Mouse (Mus musculus): Measurements from ENCODE around the gene Smad9.

Gene Smad9

DNA sequence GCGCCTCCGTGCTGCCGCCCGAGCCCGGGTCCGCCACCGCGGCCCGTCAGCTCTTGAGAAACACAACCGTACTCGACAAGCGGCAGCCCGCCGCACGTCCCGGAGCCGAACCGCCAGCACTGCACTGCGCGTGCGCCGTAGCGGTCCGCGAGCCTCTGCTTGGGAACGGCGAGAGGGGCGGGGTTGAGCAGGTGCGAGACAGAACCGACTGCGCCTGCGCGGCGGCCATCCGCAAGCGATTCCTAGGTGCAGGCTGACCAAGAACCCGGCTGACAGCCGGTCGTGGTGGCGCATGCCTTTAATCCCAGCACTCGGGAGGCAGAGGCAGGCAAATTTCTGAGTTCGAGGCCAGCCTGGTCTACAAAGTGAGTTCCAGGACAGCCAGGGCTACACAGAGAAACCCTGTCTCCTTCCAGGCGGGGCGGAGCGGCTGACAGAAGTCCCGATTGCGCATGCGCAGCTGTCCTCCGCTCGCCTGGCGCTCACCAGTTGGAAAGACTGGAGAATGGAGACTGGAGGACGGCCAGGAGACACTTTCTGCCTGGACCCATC lies 52.4 kb downstream of the Smad9 start, which contains the start of gene Rfxap:
Rfxap (minus strand) TSS at position 126 of the 552 bp plus-strand sequence.
- peak; percentile 92 to 95 for DNase-seq (ENCODE audit: low spot score in 2 of 2)

DNA sequence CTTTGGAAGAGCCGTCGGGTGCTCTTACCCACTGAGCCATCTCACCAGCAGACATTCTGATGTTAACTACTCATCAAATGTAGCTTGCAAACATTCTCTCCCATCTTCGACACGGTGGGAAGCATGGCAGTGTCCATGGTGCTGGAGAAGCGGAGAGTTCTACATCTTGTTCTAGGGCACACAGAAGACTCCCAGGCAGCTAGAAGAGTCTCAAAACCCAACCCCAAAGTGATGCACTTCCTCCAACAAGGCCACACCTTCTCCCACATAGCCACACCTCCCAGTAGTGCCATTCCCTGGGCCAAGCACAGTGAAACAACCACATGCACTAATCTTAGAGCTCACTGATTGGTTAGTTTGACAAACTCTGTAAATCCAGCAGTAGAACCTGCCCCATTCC lies 53.7 kb downstream of the Smad9 start:
- DNase-seq (ENCODE audit: low spot score in 2 of 2) = no peak

DNA sequence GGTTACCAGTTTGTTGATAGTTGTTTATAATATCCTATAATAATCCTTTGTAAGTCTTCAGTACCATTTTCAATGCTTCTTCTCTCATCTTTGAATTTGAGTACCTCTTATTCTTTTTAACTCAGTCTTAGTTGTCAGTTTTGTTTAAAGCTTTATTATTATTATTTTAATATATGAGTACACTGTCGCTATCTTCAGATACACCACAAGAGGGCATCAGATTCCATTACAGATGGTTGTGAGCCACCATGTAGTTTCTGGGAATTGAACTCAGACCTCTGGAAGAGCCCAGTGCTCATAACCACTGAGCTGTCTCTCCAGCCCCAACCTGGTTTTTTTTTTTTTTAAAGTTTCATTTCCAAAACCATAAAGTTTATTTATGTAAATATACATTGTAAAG lies 56.2 kb downstream of the Smad9 start:
- no peak for DNase-seq (ENCODE audit: low spot score in 2 of 2)

DNA sequence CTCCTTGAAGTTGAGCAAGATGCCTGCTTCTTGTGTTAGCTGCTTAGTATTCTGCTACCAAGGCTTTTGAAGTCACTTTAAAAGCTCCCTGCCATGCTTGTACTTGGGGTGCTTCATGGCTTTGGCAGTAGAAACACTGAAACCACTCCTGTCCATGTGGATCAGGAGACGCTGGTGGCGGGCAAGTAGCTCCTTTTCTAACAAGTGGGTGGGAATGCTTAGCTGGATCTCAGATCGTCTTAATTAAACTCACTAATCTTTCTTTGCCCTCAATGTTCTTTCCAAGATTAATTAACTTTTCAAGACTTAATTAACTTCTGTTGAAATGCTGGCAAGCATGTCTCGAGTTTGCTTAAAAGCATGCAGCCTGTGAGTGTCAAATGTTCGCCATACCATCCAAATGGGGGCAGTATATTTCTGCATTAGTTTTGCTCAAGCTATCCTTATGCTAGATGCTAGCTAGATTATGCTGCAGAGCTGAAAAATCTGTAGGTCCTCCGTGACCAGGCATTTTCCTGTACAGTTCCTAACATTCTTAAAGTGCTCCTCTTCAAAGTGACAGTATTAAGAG lies 58.1 kb downstream of the Smad9 start:
- DNase-seq (ENCODE audit: low spot score in 2 of 2) = no peak

DNA sequence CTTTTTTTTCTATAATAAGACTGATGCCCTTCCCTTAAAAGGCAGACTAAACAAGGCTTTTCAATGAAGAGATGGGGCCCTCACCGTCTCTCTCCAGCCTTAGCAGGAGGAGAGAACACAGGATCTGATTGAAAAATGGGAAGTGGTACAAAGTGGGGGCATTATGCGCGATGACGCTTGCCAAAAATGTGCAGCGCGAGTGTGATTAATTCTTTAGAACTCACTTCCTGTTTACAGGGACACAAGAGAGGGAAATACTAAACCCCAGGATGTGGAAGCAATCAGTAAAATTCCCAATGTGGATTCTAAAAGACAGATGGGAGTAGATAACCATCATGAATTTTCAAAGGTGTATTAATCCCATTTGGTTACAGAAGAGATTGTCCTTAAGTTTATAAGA lies 59.2 kb downstream of the Smad9 start:
- no peak for DNase-seq (ENCODE audit: low spot score in 2 of 2)

DNA sequence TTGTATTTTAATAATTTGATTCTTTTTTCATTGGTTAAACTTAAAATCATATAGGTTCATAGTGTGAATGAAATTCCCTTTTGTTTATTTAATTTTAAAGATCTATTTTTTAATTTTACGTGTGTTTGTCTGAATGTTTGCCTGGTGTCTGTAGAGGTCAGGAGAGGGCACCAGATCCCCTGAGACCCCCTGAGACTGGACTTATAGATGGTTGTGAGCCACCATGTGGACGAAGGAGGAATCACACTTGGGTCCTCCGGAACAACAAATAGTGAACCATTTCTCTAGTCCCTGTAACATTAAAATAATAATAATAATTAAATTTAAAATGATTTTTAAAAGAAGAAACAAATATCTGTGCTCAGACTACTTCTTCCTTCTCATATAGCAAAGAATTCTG lies 59.9 kb downstream of the Smad9 start:
- peak; percentile 44 to 45 for DNase-seq (ENCODE audit: low spot score in 2 of 2)

DNA sequence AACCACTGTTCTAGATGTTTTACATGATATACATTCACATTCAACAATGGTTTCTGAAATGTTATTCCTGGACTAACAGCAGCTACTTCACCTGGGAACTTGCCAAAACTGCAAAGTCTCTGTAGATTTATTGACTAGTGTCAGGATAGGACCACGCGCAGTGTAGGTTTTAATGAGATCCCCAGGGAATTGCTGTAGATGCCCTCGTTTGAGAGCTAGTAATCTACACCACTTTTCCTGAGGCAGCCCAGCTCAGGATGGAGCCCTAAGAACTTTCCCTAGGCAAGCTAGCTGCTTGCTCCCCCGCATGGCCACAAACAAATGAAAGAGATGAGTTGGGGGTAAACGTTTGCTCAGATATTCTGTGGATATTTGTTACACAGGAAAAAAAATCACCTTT lies 67.1 kb downstream of the Smad9 start:
- no peak for DNase-seq (ENCODE audit: low spot score in 2 of 2)

DNA sequence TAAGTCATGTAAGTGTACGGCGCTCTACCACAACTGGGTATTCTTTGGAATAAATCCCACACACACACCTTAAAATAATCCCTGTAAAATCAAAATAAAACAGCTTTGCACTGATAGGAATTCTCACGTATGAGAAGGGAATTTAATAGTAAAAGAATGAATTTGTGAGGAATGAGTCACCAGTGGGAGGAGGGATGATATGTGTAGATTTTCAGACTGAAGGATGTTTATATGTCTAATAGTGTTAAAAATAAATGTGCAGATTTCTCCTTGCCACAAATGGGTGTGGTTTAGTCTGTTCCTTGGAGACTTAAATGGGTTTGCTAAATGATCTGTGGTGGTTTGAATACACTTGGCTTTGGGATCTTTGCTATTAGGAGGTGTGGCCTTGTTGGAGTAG lies 77.1 kb downstream of the Smad9 start:
- no peak for DNase-seq (ENCODE audit: low spot score in 2 of 2)

DNA sequence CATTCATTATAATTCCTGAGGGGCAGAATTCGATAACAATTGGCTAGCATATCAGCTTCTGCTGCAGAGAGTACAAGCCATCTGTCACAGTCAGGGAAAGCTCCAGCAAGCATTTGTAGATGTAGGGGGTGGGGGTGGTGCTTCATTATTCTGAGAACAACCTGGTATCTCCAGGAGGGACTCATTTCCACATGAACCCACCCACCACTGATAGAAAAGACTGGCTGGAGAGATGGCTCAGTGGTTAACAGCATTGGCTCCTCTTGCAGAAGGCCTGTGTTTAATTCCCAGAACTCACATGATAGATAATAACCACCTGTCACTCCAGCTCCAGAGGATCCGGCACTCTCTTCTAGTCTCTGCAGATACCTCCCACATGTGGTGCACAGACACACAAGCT lies 80.0 kb downstream of the Smad9 start:
- DNase-seq (ENCODE audit: low spot score in 2 of 2) = peak; percentile 26 to 33
